Mouse (Mus musculus) liver, embryonic 15.5 days (tissue): ENCODE measurements around the gene Nkx2-4. TPM values are rescaled to one million over a fixed set of nuclear protein-coding genes. Genes with fewer than 3 reads are reported as not detected.
A peak's percentile ranks its signal among the peaks of the same experiment; 100 is the strongest.

Source experiments
- ATAC-seq: fragments of 200-750 bp; cut with Nextera tagmentation; 2 replicates; pipeline ENCODE4 v1.8.0; 2017; ENCODE audit warnings: moderate number of reproducible peaks, mild to moderate bottlenecking, moderate library complexity; ENCODE audit not compliant: insufficient read depth
- H3K27ac ChIP-seq: fragments of 300-500 bp; sonication (generic); replicated peaks from 2 replicates; pipeline ENCODE4 v1.5.1; 2015; ENCODE audit warnings: mild to moderate bottlenecking, inconsistent platforms
- H3K27me3 ChIP-seq: fragments of 300-500 bp; sonication (generic); 2 replicates; pipeline ENCODE4 v1.6.1; 2015; ENCODE audit warnings: mild to moderate bottlenecking, inconsistent platforms
- H3K36me3 ChIP-seq: fragments of 300-500 bp; sonication (generic); replicated peaks from 2 replicates; pipeline ENCODE4 v1.6.1; 2015; ENCODE audit warnings: moderate library complexity, mild to moderate bottlenecking, inconsistent platforms
- H3K4me1 ChIP-seq: fragments of 300-500 bp; sonication (generic); replicated peaks from 2 replicates; pipeline ENCODE4 v1.6.1; 2015; ENCODE audit warnings: inconsistent platforms
- H3K4me2 ChIP-seq: fragments of 300-500 bp; sonication (generic); 2 replicates; pipeline ENCODE4 v1.6.1; 2015; ENCODE audit warnings: moderate library complexity, mild to moderate bottlenecking, inconsistent platforms
- H3K4me3 ChIP-seq: fragments of 300-500 bp; sonication (generic); replicated peaks from 2 replicates; pipeline ENCODE4 v1.5.1; 2015; ENCODE audit warnings: mild to moderate bottlenecking, inconsistent platforms
- H3K9ac ChIP-seq: fragments of 300-500 bp; sonication (generic); 2 replicates; pipeline ENCODE4 v1.6.1; 2015; ENCODE audit warnings: moderate library complexity, mild to moderate bottlenecking, inconsistent platforms
- H3K9me3 ChIP-seq: fragments of 300-500 bp; sonication (generic); replicated peaks from 2 replicates; pipeline ENCODE4 v1.6.1; 2016; ENCODE audit warnings: inconsistent platforms
- WGBS: fragments of 180-500 bp; shearing (Covaris S2); methylation state at CpG from one replicate; pipeline ENCODE4 v1.1.7; 2015; ENCODE audit warnings: mixed read lengths; ENCODE audit not compliant: insufficient replicate concordance; 5-methylcytosine and 5-hydroxymethylcytosine counted together
- polyA plus RNA-seq: library from polyadenylated mRNA; unstranded; fragments of >200 nt; fragmentation: Nextera tagmentation; extraction: Ambion mirVana; gene quantifications from 2 replicates; pipeline ENCODE4 v1.2.1, GENCODE M21; 2015

The Nkx2-4 gene
- polyA plus RNA-seq, 1 experiment from 2014 or later, result not detected

- Histone ChIP-seq H3K4me3 (no peak overlapping the region), H3K27me3 (no peaks in the 10 kb centered on the region)
- WGBS, result 53% methylated on average over 1 of the region's 1 CpGs
Observed at GRCm38 (mm10) chr2:147070305-147070704, 14.9 kb downstream of the Nkx2-4 start.

GRCm38 (mm10) chr2:147069077-147069476 is 16.2 kb downstream of the Nkx2-4 start:
- Histone ChIP-seq H3K36me3 (peaks cover 37% of the 10 kb centered on the region), H3K27ac (no peak overlapping the region), H3K9ac (no peak overlapping the region), H3K4me3 (no peak overlapping the region), H3K4me1 (0 out of 2 replicates have a peak, but pooled peaks cover 6% of the 10 kb centered on the region), H3K4me2 (no peak overlapping the region), H3K27me3 (no peaks in the 10 kb centered on the region), H3K9me3 (no peaks in the 10 kb centered on the region)
- WGBS, result 64% methylated on average over 1 of the region's 1 CpGs
- no peak for ATAC-seq

More at GRCm38 (mm10) chr2:147070305-147070704, 14.9 kb downstream of the Nkx2-4 start:
- no peaks in the 10 kb centered on the region for H3K9me3 ChIP-seq
- H3K36me3 ChIP-seq, result peaks cover 34% of the 10 kb centered on the region
- ATAC-seq, result no peak
- no peak overlapping the region for H3K4me2 ChIP-seq
- no peak overlapping the region for H3K27ac ChIP-seq
- no peak overlapping the region for H3K9ac ChIP-seq
- H3K4me1 ChIP-seq, result 0 out of 2 replicates have a peak, but pooled peaks cover 6% of the 10 kb centered on the region

- no peak overlapping the region for H3K4me2 ChIP-seq
- no peak overlapping the region for H3K4me3 ChIP-seq
- H3K4me1 ChIP-seq, result 0 out of 2 replicates have a peak, but pooled peaks cover 6% of the 10 kb centered on the region
- H3K9ac ChIP-seq, result no peak overlapping the region
- H3K27me3 ChIP-seq, result no peaks in the 10 kb centered on the region
- H3K36me3 ChIP-seq, result peaks cover 39% of the 10 kb centered on the region
- no peaks in the 10 kb centered on the region for H3K9me3 ChIP-seq
- ATAC-seq, result 0 out of 2 replicates have a peak, but pooled peaks have one; percentile 47
- WGBS, result 38% methylated on average over 1 of the region's 1 CpGs
- no peak overlapping the region for H3K27ac ChIP-seq
Observed at GRCm38 (mm10) chr2:147067480-147068246, 17.6 kb downstream of the Nkx2-4 start.

GRCm38 (mm10) chr2:147053229-147053892 is 31.9 kb downstream of the Nkx2-4 start:
- H3K9ac ChIP-seq, result no peak overlapping the region
- no peak overlapping the region for H3K4me2 ChIP-seq
- no peaks in the 10 kb centered on the region for H3K9me3 ChIP-seq
- H3K27ac ChIP-seq, result no peak overlapping the region
- 78% methylated on average over 2 of the region's 2 CpGs for WGBS
- no peaks in the 10 kb centered on the region for H3K27me3 ChIP-seq
- H3K4me1 ChIP-seq, result no peaks in the 10 kb centered on the region
- H3K36me3 ChIP-seq, result peaks cover 55% of the 10 kb centered on the region
- no peak overlapping the region for H3K4me3 ChIP-seq
- no peak for ATAC-seq

- Histone ChIP-seq H3K4me1 (no peaks in the 10 kb centered on the region), H3K9me3 (no peaks in the 10 kb centered on the region), H3K4me3 (no peak overlapping the region), H3K4me2 (no peak overlapping the region), H3K27ac (no peak overlapping the region), H3K27me3 (no peaks in the 10 kb centered on the region), H3K36me3 (peaks cover 45% of the 10 kb centered on the region), H3K9ac (no peak overlapping the region)
- ATAC-seq, result no peak
- WGBS, result 83% methylated on average over 3 of the region's 3 CpGs
Observed at GRCm38 (mm10) chr2:147047051-147047450, 38.2 kb downstream of the Nkx2-4 start.

- H3K27ac ChIP-seq, result no peak overlapping the region
- H3K4me1 ChIP-seq, result no peaks in the 10 kb centered on the region
- H3K9ac ChIP-seq, result no peak overlapping the region
- no peaks in the 10 kb centered on the region for H3K9me3 ChIP-seq
- no peaks in the 10 kb centered on the region for H3K27me3 ChIP-seq
- no peak overlapping the region for H3K4me3 ChIP-seq
- H3K36me3 ChIP-seq, result peaks cover 43% of the 10 kb centered on the region
- WGBS, result 83% methylated on average over 2 of the region's 2 CpGs
- H3K4me2 ChIP-seq, result no peak overlapping the region
- ATAC-seq, result no peak
Observed at GRCm38 (mm10) chr2:147035864-147036263, 49.4 kb downstream of the Nkx2-4 start.

Other genes starting within 250 kb of the Nkx2-4 start
- 11.5 and 11.9 TPM in 2 replicates for gene Kiz, start 229.6 kb downstream of the Nkx2-4 start, polyA plus RNA-seq
- 23.7 and 24.3 TPM in 2 replicates for gene Xrn2, start 72.4 kb downstream of the Nkx2-4 start, polyA plus RNA-seq
- not detected in 2 replicates for gene Nkx2-2, start 108.8 kb upstream of the Nkx2-4 start, polyA plus RNA-seq